Mouse (Mus musculus) bone marrow macrophage, adult 2 months (primary cell): ENCODE results near the gene Otud4.

Source experiments
- CTCF ChIP-seq: IDR thresholded peaks from 2 replicates; pipeline ENCODE4 v1.5.1; 2012; ENCODE audit warnings: low read depth, mild to moderate bottlenecking, low read length, moderate library complexity
- POLR2A ChIP-seq: IDR thresholded peaks from 2 replicates; pipeline ENCODE4 v1.6.1; 2012; ENCODE audit warnings: mild to moderate bottlenecking, low read depth, low read length, borderline replicate concordance

GRCm38 (mm10) chr8:79649569-79649968 is 10.2 kb downstream of the Otud4 start:
- TF ChIP-seq CTCF = no peak
- no peak for TF ChIP-seq POLR2A
